Mouse (Mus musculus) inflammation-experienced regulatory T-cells, adult 6 months (primary cell): ENCODE results near the gene Lrrc8a. TPM values are rescaled to one million over a fixed set of nuclear protein-coding genes. Genes with fewer than 3 reads are reported as not detected.

Experiments used
- ATAC-seq: one replicate; pipeline ENCODE4 v1.8.0; 2017
- polyA plus RNA-seq, 3 experiments: library from polyadenylated mRNA; unstranded; fragments of 100-300 nt; shearing (Covaris generic); gene quantifications; one replicate each; pipeline ENCODE4 v1.2.1; 2017

Gene Lrrc8a
- polyA plus RNA-seq, 3 experiments from 2014 or later: 25.6 to 36.7 (median 33.1) TPM

- no peak for ATAC-seq
Observed at GRCm38 (mm10) chr2:30239777-30240176, 2.3 kb downstream of the Lrrc8a start.

DNA sequence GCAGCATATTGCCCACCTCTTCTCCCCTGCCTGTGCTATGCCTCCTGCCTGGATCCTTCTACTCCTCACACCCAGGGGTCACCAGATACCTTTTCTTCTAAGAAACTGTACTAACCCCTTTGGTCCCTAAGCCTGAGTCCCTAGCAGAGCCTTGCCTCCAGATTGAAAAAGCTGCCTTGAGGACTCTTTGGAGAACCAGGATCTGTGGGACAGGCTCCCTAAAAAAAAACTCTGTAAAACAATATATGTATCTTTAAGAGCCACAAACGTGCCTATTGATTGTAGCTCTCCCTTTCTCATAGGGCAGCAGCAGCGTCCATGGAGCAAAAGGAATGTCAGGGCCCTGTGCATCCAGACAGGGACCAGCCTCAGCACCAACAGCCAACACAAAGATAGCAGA is 2.8 kb downstream of the Lrrc8a start, which contains the start of gene Gm28035:
Gm28035 (plus strand) TSS at position 301 of the 400 bp plus-strand sequence.
- ATAC-seq: no peak

GRCm38 (mm10) chr2:30242509-30242908 is 5.0 kb downstream of the Lrrc8a start:
- ATAC-seq: no peak

- no peak for ATAC-seq
Observed at GRCm38 (mm10) chr2:30243391-30243790, 5.9 kb downstream of the Lrrc8a start.

DNA sequence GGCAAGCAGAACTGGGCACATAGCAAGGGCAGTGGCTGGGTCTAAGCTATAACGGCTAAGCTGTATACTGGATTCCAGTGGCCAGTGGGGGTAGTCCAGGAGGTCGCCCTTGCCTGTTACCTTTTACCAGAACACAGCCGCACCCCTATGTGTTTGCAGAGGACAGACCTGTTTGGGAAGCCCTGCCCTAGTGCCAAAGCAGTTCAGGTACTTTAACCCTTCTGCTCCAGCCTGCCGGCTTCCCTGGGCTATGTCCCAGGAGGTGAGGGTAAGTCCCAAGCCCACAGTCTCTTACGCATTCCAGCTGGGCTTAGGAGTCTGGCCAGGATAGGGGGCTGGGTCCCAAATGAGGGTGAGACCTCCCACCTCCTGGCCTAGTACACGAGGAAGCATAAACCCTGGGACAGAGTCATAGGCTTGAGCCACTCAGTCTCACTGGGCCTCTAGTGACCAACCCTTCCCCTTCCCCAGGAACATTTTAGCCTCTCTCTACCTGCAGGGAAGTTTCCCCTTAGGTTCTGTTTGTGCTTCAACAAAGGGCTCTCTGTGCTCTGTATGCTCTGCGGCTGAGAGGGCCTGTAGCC is 7.2 kb downstream of the Lrrc8a start:
- no peak for ATAC-seq

- no peak for ATAC-seq
Observed at GRCm38 (mm10) chr2:30247036-30247435, 9.5 kb downstream of the Lrrc8a start.

DNA sequence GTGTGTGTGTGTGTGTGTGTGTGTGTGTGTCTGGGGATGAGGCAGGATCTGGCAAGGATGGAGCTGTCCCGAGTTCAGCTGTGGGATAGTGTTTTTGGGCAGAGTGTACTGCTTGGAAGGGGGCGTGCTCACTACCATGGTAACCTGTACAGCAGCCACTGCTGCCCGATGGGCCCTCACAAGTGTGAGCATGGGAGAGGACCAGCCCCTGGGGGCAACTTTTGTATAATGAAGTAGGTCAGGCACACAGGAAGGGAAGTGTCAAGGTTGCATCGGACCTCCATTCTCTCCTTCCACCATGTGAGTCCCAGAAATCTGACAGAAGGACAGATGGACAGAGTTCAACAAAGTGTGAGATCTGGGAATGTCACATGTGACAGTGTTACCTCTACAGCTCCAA is 10.2 kb downstream of the Lrrc8a start:
- no peak for ATAC-seq

DNA sequence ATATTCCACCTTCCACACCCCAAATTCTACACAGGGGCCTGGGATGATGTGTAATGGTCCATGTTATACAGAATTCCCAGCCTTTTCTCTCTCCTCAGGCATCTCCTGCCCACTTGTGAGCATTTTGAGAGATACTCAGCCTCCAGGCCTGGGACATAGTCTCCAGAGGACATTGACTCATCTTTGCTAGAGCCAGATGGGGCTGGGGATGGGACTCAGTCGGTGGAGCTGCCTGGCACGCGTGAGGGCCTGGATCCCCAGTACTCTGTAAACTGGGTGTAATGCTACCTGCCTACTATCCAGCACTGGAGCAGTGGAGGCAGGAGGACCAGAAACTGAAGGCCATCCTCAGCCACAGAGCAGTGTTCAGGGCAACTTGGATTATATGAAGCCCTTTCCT is 11.7 kb downstream of the Lrrc8a start:
- no peak for ATAC-seq

DNA sequence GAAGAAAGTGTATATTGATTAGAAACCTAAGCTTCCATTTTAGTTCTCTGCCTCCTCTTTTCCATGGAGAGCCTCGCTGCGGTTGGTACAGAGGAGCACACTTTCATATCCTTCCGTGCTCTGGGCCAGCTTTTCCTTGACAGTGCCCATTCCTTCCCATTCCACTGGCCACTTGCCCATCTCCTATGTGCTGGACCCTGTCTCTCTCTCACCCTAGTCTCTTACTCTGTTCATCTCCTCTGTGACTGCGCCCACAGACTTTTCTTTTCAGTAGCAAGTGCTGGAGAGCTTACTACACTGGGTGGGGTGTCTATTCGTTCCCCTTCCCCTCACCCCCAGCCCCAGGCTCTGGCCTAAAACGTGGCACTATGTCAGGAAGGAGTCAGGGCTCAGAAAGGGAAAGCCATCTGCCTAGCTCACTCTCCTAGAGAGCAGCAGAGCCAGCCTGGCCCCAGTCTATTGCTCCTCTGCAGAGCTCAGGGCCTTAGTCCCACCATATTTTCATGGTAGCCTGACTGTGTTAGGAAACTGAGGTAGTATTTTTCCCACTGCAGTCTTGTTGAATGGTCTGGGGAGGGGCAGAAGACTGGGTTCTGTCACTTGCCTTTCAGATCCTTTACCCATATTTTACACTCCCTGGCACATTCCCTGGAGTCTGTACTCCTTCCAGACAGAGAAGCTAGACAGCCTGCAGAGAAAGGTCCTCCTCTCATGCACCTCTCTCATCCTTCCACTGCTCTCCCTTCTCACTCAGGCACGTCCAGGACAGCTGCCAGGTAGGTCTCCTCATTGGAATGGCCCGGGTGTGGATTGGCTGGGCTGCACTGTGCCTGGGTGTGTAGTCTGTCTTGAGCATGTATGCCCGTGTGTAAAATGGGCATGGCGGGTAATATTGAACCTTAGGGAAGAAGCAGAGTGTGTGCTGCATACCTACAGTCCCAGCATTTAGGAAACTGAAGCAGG is 12.9 kb downstream of the Lrrc8a start:
- no peak for ATAC-seq

DNA sequence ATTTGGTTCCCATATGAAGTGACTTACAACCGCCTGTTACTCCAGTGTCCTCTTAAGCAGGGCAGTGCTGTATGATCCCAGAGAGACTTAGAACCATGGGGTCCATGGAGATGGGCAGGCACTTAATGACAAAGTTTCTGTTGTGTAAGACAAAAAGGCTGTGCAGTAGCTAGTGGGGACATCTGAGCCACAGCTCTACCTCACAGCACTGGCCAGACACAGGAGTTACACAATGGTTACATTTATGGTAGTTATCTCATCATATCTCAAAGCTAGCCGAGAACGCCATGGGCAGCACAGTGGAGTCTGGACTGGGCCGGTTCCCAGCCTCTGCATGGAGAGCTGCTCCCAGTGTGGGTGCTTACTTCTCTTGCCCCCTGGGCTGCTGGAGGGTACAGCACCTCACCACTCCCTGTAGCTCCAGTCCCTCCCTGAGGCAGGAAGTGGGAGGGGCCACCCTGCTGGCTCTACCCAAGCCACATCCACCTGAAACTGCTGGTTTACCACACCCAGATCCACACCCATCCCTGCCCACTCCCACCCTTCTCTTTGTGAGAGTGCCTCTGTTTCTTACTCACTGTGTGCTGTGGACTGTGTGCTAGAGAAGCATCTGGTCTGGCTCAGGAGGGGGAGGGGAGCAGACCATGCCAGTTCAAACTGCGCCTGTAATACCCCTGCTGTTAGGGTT is 14.0 kb downstream of the Lrrc8a start:
- peak; percentile 92 for ATAC-seq

GRCm38 (mm10) chr2:30252521-30252920 is 15.0 kb downstream of the Lrrc8a start:
- ATAC-seq: no peak

DNA sequence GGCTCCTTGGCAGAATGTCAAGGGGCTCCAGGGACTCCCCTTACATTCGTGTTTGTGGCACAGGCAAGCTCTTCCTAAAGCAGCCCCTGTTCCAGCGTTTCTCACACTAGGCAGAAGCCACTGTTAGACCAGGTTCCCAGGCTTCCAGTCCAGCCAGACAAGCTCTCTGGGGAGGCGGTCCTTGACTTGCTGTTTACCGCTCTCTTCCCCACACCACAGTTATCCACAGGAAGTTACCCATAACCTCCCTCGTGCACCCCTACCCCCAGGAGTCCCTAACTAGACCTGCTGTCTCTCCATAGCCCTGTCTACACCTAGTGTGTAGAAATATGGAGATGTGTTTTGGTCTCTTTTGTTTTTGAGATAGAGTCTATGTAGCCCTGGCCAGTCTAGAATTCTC is 16.3 kb downstream of the Lrrc8a start:
- peak; percentile 41 for ATAC-seq

DNA sequence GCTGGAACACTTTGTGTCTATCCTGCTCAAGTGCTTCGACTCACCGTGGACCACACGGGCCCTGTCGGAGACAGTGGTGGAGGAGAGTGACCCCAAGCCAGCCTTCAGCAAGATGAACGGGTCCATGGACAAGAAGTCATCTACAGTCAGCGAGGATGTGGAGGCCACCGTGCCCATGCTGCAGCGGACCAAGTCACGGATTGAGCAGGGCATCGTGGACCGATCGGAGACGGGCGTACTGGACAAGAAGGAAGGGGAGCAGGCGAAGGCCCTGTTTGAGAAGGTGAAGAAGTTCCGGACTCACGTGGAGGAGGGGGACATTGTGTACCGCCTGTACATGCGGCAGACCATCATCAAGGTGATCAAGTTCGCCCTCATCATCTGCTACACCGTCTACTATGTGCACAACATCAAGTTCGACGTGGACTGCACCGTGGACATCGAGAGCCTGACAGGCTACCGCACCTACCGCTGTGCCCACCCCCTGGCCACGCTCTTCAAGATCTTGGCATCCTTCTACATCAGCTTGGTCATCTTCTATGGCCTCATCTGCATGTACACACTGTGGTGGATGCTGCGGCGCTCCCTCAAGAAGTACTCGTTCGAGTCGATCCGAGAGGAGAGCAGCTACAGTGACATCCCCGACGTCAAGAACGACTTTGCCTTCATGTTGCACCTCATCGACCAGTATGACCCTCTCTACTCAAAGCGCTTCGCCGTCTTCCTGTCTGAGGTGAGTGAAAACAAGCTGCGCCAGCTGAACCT is 18.3 kb downstream of the Lrrc8a start:
- ATAC-seq: no peak

- no peak for ATAC-seq
Observed at GRCm38 (mm10) chr2:30256616-30257350, 19.3 kb downstream of the Lrrc8a start.

DNA sequence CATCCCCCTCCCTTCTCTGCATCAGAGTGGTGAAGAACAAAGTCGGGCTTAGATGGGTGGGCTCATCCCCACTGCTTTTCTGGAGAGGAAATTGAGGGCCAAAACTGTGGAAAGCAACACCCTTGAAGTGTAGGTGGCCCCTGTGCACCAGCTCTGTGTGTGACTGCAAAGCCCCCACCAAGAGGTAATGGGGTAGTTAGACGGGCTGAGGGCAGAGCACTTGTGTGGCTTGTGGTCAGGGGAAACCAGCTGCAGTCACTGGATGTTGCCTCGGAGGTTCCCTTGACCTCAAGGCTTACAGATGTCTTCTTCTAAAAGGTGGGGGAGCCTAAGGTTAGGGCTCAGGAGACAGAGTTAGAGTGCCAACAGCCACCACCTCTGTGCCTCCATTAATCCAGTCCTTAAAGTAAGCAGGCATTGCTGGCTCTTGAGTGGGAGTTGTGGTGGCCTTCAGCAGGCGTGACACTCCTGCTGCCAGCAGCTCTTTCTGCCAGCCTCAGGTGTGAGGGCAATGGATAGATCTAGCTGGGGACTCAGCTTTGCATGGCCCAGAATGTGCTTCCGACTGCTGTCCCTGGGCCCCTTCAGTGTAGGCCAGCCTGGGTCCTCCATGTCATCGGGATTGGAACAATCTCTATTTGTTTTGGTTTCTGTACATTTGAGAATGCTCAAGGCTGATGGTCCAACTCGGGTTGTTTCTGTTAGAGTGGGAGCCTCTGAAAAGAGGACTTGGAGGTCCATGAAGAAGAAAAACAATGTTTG is 20.4 kb downstream of the Lrrc8a start:
- no peak for ATAC-seq

DNA sequence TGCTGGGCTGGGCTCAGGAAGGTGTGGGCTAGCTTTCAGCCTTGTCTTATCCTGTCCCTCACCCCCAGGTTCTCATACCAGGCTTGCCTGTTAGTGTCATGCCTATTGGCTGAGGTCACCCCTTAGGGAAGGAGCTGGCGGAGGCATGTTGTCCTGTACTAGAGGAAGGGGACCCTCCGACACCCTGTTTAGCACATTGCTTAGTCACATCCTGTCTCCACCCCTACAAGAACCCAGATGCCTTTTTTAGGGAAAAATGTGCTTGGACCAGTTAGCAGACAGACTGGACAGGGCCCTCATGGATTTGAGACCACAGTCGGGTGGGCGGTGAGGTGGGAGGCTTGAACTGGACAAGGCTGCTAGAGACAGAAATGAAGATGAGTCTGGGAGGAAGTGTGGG is 21.1 kb downstream of the Lrrc8a start:
- ATAC-seq: peak; percentile 39

GRCm38 (mm10) chr2:30259131-30260064 is 21.9 kb downstream of the Lrrc8a start:
- ATAC-seq: no peak

- no peak for ATAC-seq
Observed at GRCm38 (mm10) chr2:30261064-30261736, 23.7 kb downstream of the Lrrc8a start.
